Mouse (Mus musculus): ENCODE data around the gene Eps8l2.
"Not testable (repeated sequence)": the region's sequence is repeated elsewhere in the genome, so short reads cannot be mapped to it uniquely, and the experiment has no call there.

Gene Eps8l2

DNA sequence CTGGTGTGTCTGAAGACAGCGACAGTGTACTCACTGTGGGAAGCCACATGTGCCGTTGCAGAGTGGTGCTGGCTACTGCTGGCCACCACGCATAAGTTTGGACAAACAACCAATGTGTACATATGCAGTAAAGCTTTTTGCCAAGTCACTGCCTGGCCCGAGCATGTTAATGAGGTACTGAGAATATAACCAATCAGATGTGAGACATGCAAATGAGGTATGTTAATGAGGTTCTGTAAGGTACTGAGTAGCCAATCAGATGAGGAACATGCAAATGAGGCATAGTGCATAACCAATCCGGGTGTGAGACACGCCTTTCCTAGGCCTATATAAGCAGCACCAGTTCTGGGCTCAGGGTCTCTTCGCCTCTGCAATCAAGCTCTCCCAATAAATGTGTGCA lies 69.0 kb downstream of the Eps8l2 start:
- DNase-seq (ENCODE audit: low spot score in 2 of 2): not testable (repeated sequence)

DNA sequence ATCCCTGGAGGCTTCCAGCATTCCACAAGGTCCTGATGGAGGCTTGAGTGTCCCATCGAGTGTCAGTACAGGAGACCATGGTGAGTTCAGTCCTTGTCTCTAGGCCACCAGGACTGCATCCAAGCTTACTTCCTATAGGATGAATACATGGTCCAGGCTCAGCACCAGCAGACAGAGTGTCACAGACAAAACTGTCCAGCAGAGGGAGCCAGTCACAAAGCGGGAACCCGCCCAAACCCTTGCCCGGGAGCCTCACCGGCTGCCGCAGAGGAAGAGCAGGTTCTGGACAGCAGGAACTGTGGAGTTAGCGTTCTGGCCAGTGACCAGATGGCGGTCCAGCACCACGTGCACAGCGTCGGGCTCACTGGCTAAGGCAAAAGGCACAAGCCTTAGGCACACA lies 70.2 kb downstream of the Eps8l2 start:
- peak; percentile 84 to 91 for DNase-seq (ENCODE audit: low spot score in 2 of 2)

GRCm38 (mm10) chr7:141410631-141411030 lies 72.0 kb downstream of the Eps8l2 start:
- no peak for DNase-seq (ENCODE audit: low spot score in 2 of 2)

GRCm38 (mm10) chr7:141411667-141412066 lies 73.0 kb downstream of the Eps8l2 start:
- DNase-seq (ENCODE audit: low spot score in 2 of 2): no peak
